Mouse (Mus musculus): ENCODE data around the gene Mmp7. TPM values are rescaled to one million over a fixed set of nuclear protein-coding genes. Genes with fewer than 3 reads are reported as not detected.

Mmp7 gene
- not detected in 2 replicates for polyA plus RNA-seq (2015; fragmentation: Nextera tagmentation; extraction: Ambion mirVana)

DNA sequence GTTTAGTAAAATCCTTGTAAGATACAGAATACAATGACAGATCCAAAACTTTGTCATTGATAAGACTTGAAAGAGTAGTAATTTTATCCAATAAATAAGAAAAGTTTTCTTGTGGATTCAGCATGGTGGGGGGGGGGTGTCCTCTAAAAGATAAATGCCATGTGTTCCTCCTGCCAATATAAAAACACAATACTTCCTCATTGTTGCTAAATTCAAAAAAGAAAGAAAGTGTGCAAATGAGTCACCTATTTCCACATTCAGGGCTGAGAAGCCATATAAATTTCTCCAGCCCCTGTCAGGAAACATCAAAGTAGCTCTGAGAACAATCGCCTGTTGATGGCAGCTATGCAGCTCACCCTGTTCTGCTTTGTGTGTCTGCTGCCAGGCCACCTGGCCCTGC is at the start of gene Mmp7:
TSS of gene Mmp7 (plus strand) at position 301 of the 400 bp plus-strand sequence.
- WGBS: 81% methylated on average over 1 of the region's 1 CpGs
- ATAC-seq (ENCODE audit: low FRiP score, low read depth): no peak
- H3K27me3 ChIP-seq: no peaks in the 10 kb centered on the region

DNA sequence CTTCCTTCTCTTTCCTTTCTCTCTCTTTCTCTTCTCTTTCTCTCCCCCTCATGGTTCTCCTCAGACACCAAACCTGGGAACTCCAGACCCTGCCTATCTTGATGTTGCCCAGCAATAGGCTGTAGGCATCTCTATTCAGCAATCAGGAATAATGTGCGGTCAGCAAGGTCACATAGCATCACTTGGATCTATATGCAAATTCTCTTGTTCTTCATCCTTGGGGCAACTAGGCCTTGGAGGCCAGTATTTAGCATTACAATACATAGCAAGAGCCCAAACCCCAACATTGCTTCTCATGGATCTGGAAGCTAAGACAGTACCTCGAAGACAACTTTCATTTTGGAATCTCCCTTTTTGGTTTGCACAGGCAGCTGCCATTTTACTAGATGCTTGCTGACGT is 44.0 kb upstream of the Mmp7 start:
- Histone ChIP-seq H3K36me3 (no peaks in the 10 kb centered on the region), H3K27me3 (no peaks in the 10 kb centered on the region), H3K27ac (replicated peaks) (no peak overlapping the region), H3K4me1 (replicated peaks) (no peaks in the 10 kb centered on the region), H3K4me3 (no peak overlapping the region), H3K9me3 (no peaks in the 10 kb centered on the region), H3K4me2 (no peak overlapping the region), H3K9ac (no peak overlapping the region)
- 67% methylated on average over 3 of the region's 3 CpGs for WGBS
- no peak for ATAC-seq (ENCODE audit: low FRiP score, low read depth)

More for the DNA sequence above, at the start of gene Mmp7:
- Histone ChIP-seq H3K4me2 (no peak within 1 kb of the TSS), H3K9ac (no peak within 1 kb of the TSS), H3K9me3 (no peaks in the 10 kb centered on the region), H3K4me1 (replicated peaks) (no peaks in the 10 kb centered on the region), H3K36me3 (no peaks in the 10 kb centered on the region), H3K27ac (replicated peaks) (no peak within 1 kb of the TSS), H3K4me3 (no peak within 1 kb of the TSS)

DNA sequence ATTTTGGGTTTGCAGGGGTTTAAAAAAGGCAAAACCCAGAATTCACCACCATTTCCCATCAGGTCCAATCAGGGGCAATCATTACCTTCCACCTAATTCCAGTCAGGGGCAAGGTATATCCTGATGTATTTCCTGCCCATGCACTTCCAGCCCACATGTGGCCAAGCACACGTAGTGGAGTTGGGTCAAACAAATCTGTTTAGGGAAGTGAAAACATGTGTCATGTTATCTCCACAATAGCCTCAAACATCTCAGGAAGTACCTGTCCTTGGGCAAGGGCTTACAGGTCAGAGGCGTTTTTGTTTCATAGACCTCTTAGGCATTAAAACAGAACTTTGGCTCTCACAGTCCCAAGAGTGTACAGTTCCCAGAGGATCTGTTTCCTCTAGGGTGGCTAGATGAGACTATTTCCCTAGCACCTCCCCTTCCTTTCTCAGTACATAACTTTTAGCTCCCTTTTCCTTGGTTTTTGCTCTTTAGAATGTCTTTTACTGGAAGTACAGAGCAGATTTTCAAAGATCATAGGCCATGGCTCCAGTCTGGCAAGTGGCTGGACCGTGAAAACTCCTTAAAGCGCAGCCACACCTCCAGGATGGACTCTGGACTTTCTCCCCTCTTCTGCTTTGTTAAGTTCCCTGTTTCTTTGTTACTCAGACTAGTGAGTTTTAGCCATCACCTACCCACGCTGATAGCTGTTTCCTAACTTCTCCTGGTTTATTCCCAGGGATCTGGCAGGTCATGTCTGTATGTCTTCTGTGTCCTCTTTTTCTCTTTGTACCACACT is 41.3 kb upstream of the Mmp7 start:
- Histone ChIP-seq H3K4me3 (no peak overlapping the region), H3K9ac (no peak overlapping the region), H3K9me3 (no peaks in the 10 kb centered on the region), H3K4me1 (replicated peaks) (no peaks in the 10 kb centered on the region), H3K36me3 (no peaks in the 10 kb centered on the region), H3K27me3 (no peaks in the 10 kb centered on the region), H3K4me2 (no peak overlapping the region), H3K27ac (replicated peaks) (no peak overlapping the region)
- no peak for ATAC-seq (ENCODE audit: low FRiP score, low read depth)
- 85% methylated on average over 5 of the region's 5 CpGs for WGBS

DNA sequence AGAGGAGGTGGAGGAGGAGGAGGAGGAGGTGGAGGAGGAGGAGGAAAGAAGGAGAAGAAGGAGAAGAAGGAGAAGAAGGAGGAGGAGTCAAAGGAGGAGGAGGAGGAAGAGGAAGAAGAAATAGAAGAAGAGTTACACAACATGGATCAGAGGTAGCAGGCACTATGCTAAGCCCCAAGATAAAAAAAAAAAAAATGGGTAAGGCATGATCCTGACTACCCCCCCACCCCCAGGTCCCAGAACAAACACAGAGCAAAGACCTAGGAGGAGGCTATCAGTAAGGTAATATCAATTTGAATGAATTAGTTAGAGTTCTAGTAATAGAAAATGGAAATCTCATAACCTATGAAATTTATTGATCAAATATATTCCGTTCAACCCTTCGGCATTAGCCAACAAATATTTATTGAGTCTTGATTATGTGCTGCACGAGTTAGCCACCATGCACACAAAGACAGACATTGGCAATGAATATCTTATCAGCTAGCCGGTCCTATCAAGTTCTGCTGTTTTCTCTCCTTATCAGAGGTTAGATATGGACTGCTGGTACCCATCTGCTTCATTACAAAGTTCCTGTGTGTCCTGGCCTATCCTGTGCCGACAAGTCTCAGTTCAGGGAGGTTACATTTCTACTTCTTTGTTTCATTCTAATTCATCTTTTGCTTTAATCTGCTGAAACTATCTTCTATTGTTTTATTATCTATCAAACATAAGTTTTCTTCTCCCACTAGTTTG is 39.4 kb upstream of the Mmp7 start:
- no peak overlapping the region for H3K9ac ChIP-seq
- H3K27me3 ChIP-seq: no peaks in the 10 kb centered on the region
- no peak for ATAC-seq (ENCODE audit: low FRiP score, low read depth)
- H3K36me3 ChIP-seq: no peaks in the 10 kb centered on the region
- no peak overlapping the region for H3K4me3 ChIP-seq
- no peaks in the 10 kb centered on the region for H3K4me1 ChIP-seq (replicated peaks)
- H3K4me2 ChIP-seq: no peak overlapping the region
- H3K27ac ChIP-seq (replicated peaks): no peak overlapping the region
- no peaks in the 10 kb centered on the region for H3K9me3 ChIP-seq
- 92% methylated on average over 5 of the region's 5 CpGs for WGBS

DNA sequence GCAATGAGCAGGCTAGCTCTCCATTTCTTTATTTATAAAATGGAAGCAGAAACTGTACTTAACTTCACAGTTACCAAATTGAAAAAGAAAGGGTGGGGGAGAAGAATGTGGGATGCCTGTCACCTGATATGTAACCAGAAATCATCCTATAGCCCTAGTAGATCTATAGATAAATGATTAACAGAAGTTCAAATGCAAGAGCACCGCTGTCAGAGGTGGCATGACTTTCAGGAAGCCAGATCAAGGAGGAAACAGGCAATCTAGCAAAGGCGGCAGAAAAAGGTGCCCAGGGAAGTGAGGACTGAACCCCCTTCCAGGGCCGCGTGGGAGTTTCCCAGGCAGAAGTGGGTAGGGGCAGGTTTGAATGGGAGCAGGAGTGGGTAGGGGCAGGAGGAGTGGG is 33.9 kb upstream of the Mmp7 start:
- no peak overlapping the region for H3K9ac ChIP-seq
- H3K9me3 ChIP-seq: no peaks in the 10 kb centered on the region
- no peak overlapping the region for H3K4me2 ChIP-seq
- 85% methylated on average over 4 of the region's 4 CpGs for WGBS
- no peak for ATAC-seq (ENCODE audit: low FRiP score, low read depth)
- no peaks in the 10 kb centered on the region for H3K27me3 ChIP-seq
- H3K4me1 ChIP-seq (replicated peaks): no peaks in the 10 kb centered on the region
- H3K36me3 ChIP-seq: no peaks in the 10 kb centered on the region
- H3K4me3 ChIP-seq: no peak overlapping the region
- no peak overlapping the region for H3K27ac ChIP-seq (replicated peaks)

DNA sequence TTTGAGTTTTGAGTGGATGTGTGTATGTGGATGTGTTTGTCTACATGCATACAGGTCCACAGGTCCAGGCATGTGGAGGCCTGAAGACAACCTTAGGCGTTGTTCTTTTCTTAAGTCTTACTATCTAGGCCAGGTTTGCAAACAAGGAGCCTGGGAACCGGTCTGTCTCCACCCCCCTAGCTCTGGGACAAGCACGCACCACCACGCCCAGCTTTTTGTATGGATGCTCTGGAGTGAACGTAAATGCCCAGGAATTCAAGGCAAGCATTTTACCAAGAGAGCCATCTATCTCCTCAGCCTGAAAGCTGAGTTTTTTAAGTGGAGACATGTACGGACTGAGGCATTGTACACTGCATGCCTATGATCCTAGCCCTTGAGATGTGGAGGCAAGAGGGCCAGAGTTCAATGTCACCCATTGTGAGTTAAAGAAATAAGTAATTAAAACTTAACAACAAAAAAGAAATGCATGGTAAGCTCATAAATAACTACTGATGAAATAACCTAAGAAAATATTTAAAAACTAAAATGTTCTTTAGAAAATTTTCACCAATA is 32.3 kb upstream of the Mmp7 start:
- no peak overlapping the region for H3K9ac ChIP-seq
- no peaks in the 10 kb centered on the region for H3K9me3 ChIP-seq
- no peak overlapping the region for H3K4me2 ChIP-seq
- H3K4me3 ChIP-seq: no peak overlapping the region
- 33% methylated on average over 6 of the region's 6 CpGs for WGBS
- H3K27me3 ChIP-seq: no peaks in the 10 kb centered on the region
- H3K36me3 ChIP-seq: no peaks in the 10 kb centered on the region
- no peaks in the 10 kb centered on the region for H3K4me1 ChIP-seq (replicated peaks)
- ATAC-seq (ENCODE audit: low FRiP score, low read depth): no peak
- H3K27ac ChIP-seq (replicated peaks): no peak overlapping the region

DNA sequence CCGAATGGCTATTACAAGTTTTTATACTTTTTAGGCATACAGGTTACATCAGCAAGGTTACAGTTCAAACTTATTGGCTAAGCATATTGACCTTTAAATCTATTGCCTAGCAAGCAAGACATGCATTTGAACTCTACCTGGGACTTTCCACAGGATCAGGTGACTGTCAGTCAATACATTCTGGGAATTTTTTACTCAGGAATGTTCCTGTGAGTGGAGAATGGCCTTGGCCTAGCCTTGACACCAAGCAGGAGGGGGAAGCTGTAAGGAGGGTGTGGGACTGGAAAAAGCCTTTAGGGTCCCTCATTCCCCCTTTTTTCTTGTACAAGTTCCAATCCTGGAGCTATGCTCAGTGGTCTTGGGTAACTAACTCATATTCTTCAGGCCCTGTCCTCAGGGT is 30.5 kb upstream of the Mmp7 start:
- no peaks in the 10 kb centered on the region for H3K36me3 ChIP-seq
- 96% methylated on average over 1 of the region's 1 CpGs for WGBS
- no peak overlapping the region for H3K4me2 ChIP-seq
- no peak overlapping the region for H3K4me3 ChIP-seq
- ATAC-seq (ENCODE audit: low FRiP score, low read depth): no peak
- H3K27ac ChIP-seq (replicated peaks): no peak overlapping the region
- H3K9ac ChIP-seq: no peak overlapping the region
- no peaks in the 10 kb centered on the region for H3K27me3 ChIP-seq
- H3K9me3 ChIP-seq: no peaks in the 10 kb centered on the region
- no peaks in the 10 kb centered on the region for H3K4me1 ChIP-seq (replicated peaks)

DNA sequence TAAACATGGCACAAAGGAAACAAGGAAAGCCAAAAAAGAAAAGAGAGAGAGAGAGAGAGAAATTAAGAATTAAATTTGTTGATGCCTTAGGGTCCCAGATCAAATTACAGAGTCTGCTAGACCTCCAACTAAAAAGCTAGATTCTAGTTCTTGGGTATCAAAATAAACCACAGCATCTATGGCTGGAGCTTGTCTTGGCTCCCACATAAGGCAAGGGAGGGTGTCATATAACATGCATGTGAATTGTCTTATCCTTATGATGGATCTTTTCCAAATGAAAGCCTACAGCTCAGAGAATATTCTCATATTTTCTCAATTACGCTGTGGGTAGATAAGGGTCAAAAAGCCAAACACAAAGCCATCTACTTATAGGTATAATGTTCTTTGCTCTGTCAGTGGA is 22.2 kb upstream of the Mmp7 start:
- no peak for ATAC-seq (ENCODE audit: low FRiP score, low read depth)
- no peaks in the 10 kb centered on the region for H3K4me1 ChIP-seq (replicated peaks)
- no peak overlapping the region for H3K27ac ChIP-seq (replicated peaks)
- no peak overlapping the region for H3K4me3 ChIP-seq
- H3K27me3 ChIP-seq: no peaks in the 10 kb centered on the region
- no peaks in the 10 kb centered on the region for H3K9me3 ChIP-seq
- no peak overlapping the region for H3K4me2 ChIP-seq
- H3K36me3 ChIP-seq: no peaks in the 10 kb centered on the region
- no peak overlapping the region for H3K9ac ChIP-seq
- WGBS: 96% methylated on average over 1 of the region's 1 CpGs

DNA sequence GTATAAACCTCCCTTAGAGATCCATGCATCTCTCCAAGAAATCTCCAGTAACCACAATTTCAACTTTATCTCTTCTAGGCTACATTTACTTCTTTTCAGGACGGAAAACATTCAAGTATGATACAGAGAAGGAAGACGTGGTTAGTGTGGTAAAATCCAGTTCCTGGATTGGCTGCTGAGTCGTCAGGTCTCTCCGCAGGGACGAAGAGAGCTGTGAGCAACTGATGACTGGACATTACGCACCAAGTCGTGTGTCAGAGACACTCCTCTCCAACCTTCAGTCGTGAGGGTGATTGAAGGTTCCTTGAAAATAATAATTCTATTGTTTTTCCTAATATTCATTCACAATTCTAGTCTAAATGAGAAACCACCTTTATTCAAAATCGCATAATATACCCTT is 18.9 kb upstream of the Mmp7 start:
- no peak for ATAC-seq (ENCODE audit: low FRiP score, low read depth)
- Histone ChIP-seq H3K9ac (no peak overlapping the region), H3K27me3 (no peaks in the 10 kb centered on the region), H3K4me2 (no peak overlapping the region), H3K9me3 (no peaks in the 10 kb centered on the region), H3K4me3 (no peak overlapping the region), H3K4me1 (replicated peaks) (no peaks in the 10 kb centered on the region), H3K36me3 (no peaks in the 10 kb centered on the region), H3K27ac (replicated peaks) (no peak overlapping the region)
- 85% methylated on average over 9 of the region's 9 CpGs for WGBS

DNA sequence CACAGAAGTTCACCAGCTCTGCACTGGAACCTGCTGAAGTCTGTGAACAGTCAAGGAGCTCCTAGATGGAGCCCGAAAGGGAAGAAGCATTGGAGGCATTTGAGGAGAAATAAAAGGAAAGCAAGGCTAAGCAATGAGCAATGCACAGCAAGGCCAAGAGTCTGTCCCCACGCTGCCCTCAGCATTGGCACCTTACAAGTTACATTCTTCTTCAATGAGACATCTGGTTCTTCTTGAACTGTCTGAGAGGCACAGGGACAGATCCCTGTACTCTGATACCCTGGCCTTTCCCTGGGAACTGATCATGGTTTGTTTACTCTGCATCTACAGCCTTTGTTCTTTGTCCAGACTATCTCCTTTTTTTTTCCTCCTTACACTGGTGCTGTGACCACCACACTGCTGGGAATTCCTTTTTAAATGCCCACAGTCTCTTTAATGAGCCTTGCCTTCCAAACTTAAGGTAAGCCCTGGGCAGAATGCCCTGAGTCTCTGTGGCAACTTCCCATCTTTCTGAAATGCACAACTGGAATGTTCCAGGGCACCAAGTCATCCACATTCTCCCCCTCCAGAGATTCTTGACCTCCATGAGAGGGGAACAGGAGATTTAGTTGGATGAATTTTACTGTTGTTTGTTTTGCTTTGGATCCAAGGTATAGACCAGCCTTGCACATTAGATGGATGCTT is 13.6 kb upstream of the Mmp7 start:
- no peak overlapping the region for H3K4me3 ChIP-seq
- no peaks in the 10 kb centered on the region for H3K9me3 ChIP-seq
- no peaks in the 10 kb centered on the region for H3K36me3 ChIP-seq
- WGBS: 90% methylated on average over 2 of the region's 2 CpGs
- H3K4me2 ChIP-seq: no peak overlapping the region
- no peak overlapping the region for H3K9ac ChIP-seq
- H3K27ac ChIP-seq (replicated peaks): no peak overlapping the region
- no peaks in the 10 kb centered on the region for H3K27me3 ChIP-seq
- no peaks in the 10 kb centered on the region for H3K4me1 ChIP-seq (replicated peaks)
- ATAC-seq (ENCODE audit: low FRiP score, low read depth): no peak

DNA sequence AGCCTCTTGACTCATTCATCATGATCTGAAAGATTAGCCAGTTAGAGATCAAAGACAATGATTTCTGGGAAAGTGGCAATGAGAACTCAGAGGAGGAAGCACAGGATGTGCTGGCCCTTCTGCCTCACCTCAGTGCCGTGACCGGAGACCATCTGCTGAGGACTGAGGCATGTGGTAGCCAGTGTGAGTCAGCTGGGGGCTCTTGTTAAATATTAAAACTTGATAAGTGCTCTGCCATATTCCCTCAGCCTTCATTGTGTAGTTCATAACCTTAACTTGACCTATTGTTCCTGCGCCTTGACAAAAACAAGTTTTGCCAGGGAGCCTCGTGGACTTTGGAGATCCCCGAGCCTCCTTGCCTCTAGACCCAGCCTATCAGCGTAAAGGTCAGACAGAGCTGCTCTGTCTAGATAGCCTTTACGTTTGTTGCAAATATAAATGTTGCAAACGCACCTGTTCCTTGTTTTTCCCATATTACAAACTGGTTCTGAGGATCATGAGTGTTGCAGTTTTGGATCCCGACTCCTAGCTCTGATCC is 9.7 kb upstream of the Mmp7 start:
- Histone ChIP-seq H3K4me3 (no peak overlapping the region), H3K9me3 (no peaks in the 10 kb centered on the region), H3K27me3 (no peaks in the 10 kb centered on the region), H3K4me2 (no peak overlapping the region), H3K27ac (replicated peaks) (no peak overlapping the region), H3K9ac (no peak overlapping the region), H3K36me3 (no peaks in the 10 kb centered on the region), H3K4me1 (replicated peaks) (no peaks in the 10 kb centered on the region)
- WGBS: 89% methylated on average over 9 of the region's 9 CpGs
- no peak for ATAC-seq (ENCODE audit: low FRiP score, low read depth)

DNA sequence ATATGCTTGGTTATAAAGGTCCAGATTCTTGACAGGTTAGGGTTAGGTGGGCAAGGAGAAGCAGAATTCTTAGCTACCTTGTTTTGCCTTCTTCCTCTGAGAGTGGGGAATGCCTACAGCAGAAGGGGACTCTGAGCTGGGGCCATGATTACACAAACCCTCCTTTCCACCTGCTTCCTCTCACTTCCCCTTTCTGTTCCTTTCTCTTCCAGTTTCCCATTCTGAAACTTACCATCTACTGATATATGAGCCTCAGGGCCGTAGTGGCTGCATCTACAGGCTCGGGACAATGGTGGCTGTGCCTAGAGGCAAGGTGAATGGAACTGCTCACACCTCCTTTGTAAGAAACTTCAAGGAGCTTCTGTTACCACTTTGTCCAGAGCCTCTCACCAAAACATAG is 5.9 kb upstream of the Mmp7 start:
- ATAC-seq (ENCODE audit: low FRiP score, low read depth): no peak
- Histone ChIP-seq H3K4me2 (no peak overlapping the region), H3K36me3 (no peaks in the 10 kb centered on the region), H3K9me3 (no peaks in the 10 kb centered on the region), H3K4me1 (replicated peaks) (no peaks in the 10 kb centered on the region), H3K27me3 (no peaks in the 10 kb centered on the region), H3K27ac (replicated peaks) (no peak overlapping the region), H3K9ac (no peak overlapping the region), H3K4me3 (no peak overlapping the region)
- 85% methylated on average over 2 of the region's 2 CpGs for WGBS
